Mouse (Mus musculus) intestine, embryonic 15.5 days (tissue): Measurements from ENCODE around the gene Cybb. TPM values are rescaled to one million over a fixed set of nuclear protein-coding genes. Genes with fewer than 3 reads are reported as not detected.
"Not testable (repeated sequence)": the region's sequence is repeated elsewhere in the genome, so short reads cannot be mapped to it uniquely, and the experiment has no call there.

ENCODE experiments used
- ATAC-seq: fragments of 200-750 bp; cut with Nextera tagmentation; 2 replicates; pipeline ENCODE4 v1.8.0; 2017; ENCODE audit warnings: moderate TSS enrichment, moderate library complexity
- H3K27ac ChIP-seq: fragments of 300-500 bp; sonication (generic); 2 replicates; pipeline ENCODE4 v1.5.1; 2015; ENCODE audit warnings: mild to moderate bottlenecking, inconsistent platforms
- H3K27me3 ChIP-seq: fragments of 300-500 bp; sonication (generic); replicated peaks from 2 replicates; pipeline ENCODE4 v1.6.1; 2015; ENCODE audit warnings: inconsistent platforms
- H3K36me3 ChIP-seq: fragments of 300-500 bp; sonication (generic); 2 replicates; pipeline ENCODE4 v1.6.1; 2015; ENCODE audit warnings: inconsistent platforms
- H3K4me1 ChIP-seq: fragments of 300-500 bp; sonication (generic); replicated peaks from 2 replicates; pipeline ENCODE4 v1.6.1; 2015; ENCODE audit warnings: inconsistent platforms
- H3K4me2 ChIP-seq: fragments of 300-500 bp; sonication (generic); replicated peaks from 2 replicates; pipeline ENCODE4 v1.6.1; 2015; ENCODE audit warnings: mild to moderate bottlenecking, inconsistent platforms
- H3K4me3 ChIP-seq: fragments of 300-500 bp; sonication (generic); replicated peaks from 2 replicates; pipeline ENCODE4 v1.5.1; 2015; ENCODE audit warnings: inconsistent platforms
- H3K9ac ChIP-seq: fragments of 300-500 bp; sonication (generic); 2 replicates; pipeline ENCODE4 v1.6.1; 2015; ENCODE audit warnings: inconsistent platforms
- H3K9me3 ChIP-seq: fragments of 300-500 bp; sonication (generic); 2 replicates; pipeline ENCODE4 v1.6.1; 2016; ENCODE audit warnings: inconsistent platforms
- WGBS: fragments of 180-500 bp; shearing (Covaris S2); methylation state at CpG from one replicate; pipeline ENCODE4 v1.1.7; 2015; 5-methylcytosine and 5-hydroxymethylcytosine counted together
- polyA plus RNA-seq: library from polyadenylated mRNA; unstranded; fragments of >200 nt; fragmentation: Nextera tagmentation; extraction: Ambion mirVana; gene quantifications from 2 replicates; pipeline ENCODE4 v1.2.1, GENCODE M21; 2015

Cybb gene
- 3.5 and 4.2 TPM in 2 replicates for polyA plus RNA-seq

- Histone ChIP-seq H3K4me1 (no peaks in the 10 kb centered on the region), H3K27ac (no peak within 1 kb of the TSS), H3K4me3 (no peak within 1 kb of the TSS), H3K4me2 (no peak within 1 kb of the TSS), H3K9ac (no peak within 1 kb of the TSS), H3K27me3 (no peaks in the 10 kb centered on the region), H3K9me3 (no peaks in the 10 kb centered on the region), H3K36me3 (no peaks in the 10 kb centered on the region)
- no peak for ATAC-seq
- WGBS, result 72% methylated on average over 4 of the region's 4 CpGs
These were observed at the start of gene Cybb for GRCm38 (mm10) chrX:9487671-9488070. Gene Cybb, minus strand, starts transcription at chrX:9487771.

- ATAC-seq, result no peak
- Histone ChIP-seq H3K4me2 (no peak overlapping the region), H3K27ac (no peak overlapping the region), H3K9ac (no peak overlapping the region), H3K4me3 (no peak overlapping the region), H3K9me3 (no peaks in the 10 kb centered on the region), H3K36me3 (no peaks in the 10 kb centered on the region), H3K4me1 (no peaks in the 10 kb centered on the region), H3K27me3 (no peaks in the 10 kb centered on the region)
- 92% methylated on average over 3 of the region's 3 CpGs for WGBS
These were observed 49.3 kb upstream of the Cybb start for GRCm38 (mm10) chrX:9536881-9537280.

GRCm38 (mm10) chrX:9519969-9520368, 32.4 kb upstream of the Cybb start:
- not testable (repeated sequence) for H3K36me3 ChIP-seq, H3K4me3 ChIP-seq, H3K4me1 ChIP-seq, H3K9me3 ChIP-seq, H3K27ac ChIP-seq, H3K4me2 ChIP-seq, ATAC-seq, H3K9ac ChIP-seq, H3K27me3 ChIP-seq
- WGBS, result 30% methylated on average over 2 of the region's 2 CpGs

GRCm38 (mm10) chrX:9517531-9517930, 30.0 kb upstream of the Cybb start:
- ATAC-seq, result not testable (repeated sequence)

GRCm38 (mm10) chrX:9475036-9475435, 12.5 kb downstream of the Cybb start:
- not testable (repeated sequence) for H3K4me1 ChIP-seq, H3K4me2 ChIP-seq, H3K27me3 ChIP-seq, H3K9me3 ChIP-seq, H3K27ac ChIP-seq, H3K36me3 ChIP-seq, ATAC-seq, H3K9ac ChIP-seq, H3K4me3 ChIP-seq
- WGBS, result 86% methylated on average over 6 of the region's 6 CpGs

More at GRCm38 (mm10) chrX:9517531-9517930, 30.0 kb upstream of the Cybb start:
- not testable (repeated sequence) for H3K9me3 ChIP-seq, H3K27ac ChIP-seq, H3K36me3 ChIP-seq, H3K4me2 ChIP-seq, H3K4me1 ChIP-seq, H3K4me3 ChIP-seq, H3K9ac ChIP-seq, H3K27me3 ChIP-seq

- Histone ChIP-seq H3K36me3 (no peaks in the 10 kb centered on the region), H3K4me3 (no peak overlapping the region), H3K4me2 (no peak overlapping the region), H3K4me1 (no peaks in the 10 kb centered on the region), H3K27ac (no peak overlapping the region), H3K9ac (no peak overlapping the region), H3K27me3 (no peaks in the 10 kb centered on the region), H3K9me3 (no peaks in the 10 kb centered on the region)
- ATAC-seq, result no peak
These were observed 13.1 kb downstream of the Cybb start for GRCm38 (mm10) chrX:9474440-9474839.

- Histone ChIP-seq H3K9me3 (no peaks in the 10 kb centered on the region), H3K27ac (no peak overlapping the region), H3K9ac (no peak overlapping the region), H3K4me1 (no peaks in the 10 kb centered on the region), H3K27me3 (no peaks in the 10 kb centered on the region), H3K4me2 (no peak overlapping the region), H3K4me3 (no peak overlapping the region), H3K36me3 (no peaks in the 10 kb centered on the region)
- 74% methylated on average over 2 of the region's 2 CpGs for WGBS
- no peak for ATAC-seq
These were observed 13.8 kb downstream of the Cybb start for GRCm38 (mm10) chrX:9473768-9474167.

- Histone ChIP-seq H3K9me3 (no peaks in the 10 kb centered on the region), H3K27me3 (no peaks in the 10 kb centered on the region), H3K9ac (no peak overlapping the region), H3K4me1 (no peaks in the 10 kb centered on the region), H3K4me2 (no peak overlapping the region), H3K36me3 (no peaks in the 10 kb centered on the region), H3K4me3 (no peak overlapping the region), H3K27ac (no peak overlapping the region)
- WGBS, result 52% methylated on average over 3 of the region's 3 CpGs
- no peak for ATAC-seq
These were observed 16.7 kb downstream of the Cybb start for GRCm38 (mm10) chrX:9470811-9471388.

- no peak overlapping the region for H3K4me3 ChIP-seq
- no peaks in the 10 kb centered on the region for H3K27me3 ChIP-seq
- no peak overlapping the region for H3K27ac ChIP-seq
- H3K36me3 ChIP-seq, result no peaks in the 10 kb centered on the region
- no peak overlapping the region for H3K4me2 ChIP-seq
- H3K9me3 ChIP-seq, result no peaks in the 10 kb centered on the region
- H3K9ac ChIP-seq, result no peak overlapping the region
- no peaks in the 10 kb centered on the region for H3K4me1 ChIP-seq
- ATAC-seq, result no peak
These were observed 18.5 kb downstream of the Cybb start for GRCm38 (mm10) chrX:9469100-9469499.

GRCm38 (mm10) chrX:9467020-9467419, 20.6 kb downstream of the Cybb start:
- Histone ChIP-seq H3K27me3 (no peaks in the 10 kb centered on the region), H3K9me3 (no peaks in the 10 kb centered on the region), H3K4me3 (no peak overlapping the region), H3K9ac (no peak overlapping the region), H3K36me3 (no peaks in the 10 kb centered on the region), H3K4me2 (no peak overlapping the region), H3K27ac (no peak overlapping the region), H3K4me1 (no peaks in the 10 kb centered on the region)
- WGBS, result 90% methylated on average over 4 of the region's 4 CpGs
- ATAC-seq, result no peak

GRCm38 (mm10) chrX:9465890-9466289, 21.7 kb downstream of the Cybb start:
- H3K9me3 ChIP-seq, result no peaks in the 10 kb centered on the region
- no peak overlapping the region for H3K27ac ChIP-seq
- H3K9ac ChIP-seq, result no peak overlapping the region
- H3K36me3 ChIP-seq, result no peaks in the 10 kb centered on the region
- no peak for ATAC-seq
- no peak overlapping the region for H3K4me2 ChIP-seq
- 54% methylated on average over 2 of the region's 2 CpGs for WGBS
- H3K4me3 ChIP-seq, result no peak overlapping the region
- H3K4me1 ChIP-seq, result no peaks in the 10 kb centered on the region
- no peaks in the 10 kb centered on the region for H3K27me3 ChIP-seq

- no peak for ATAC-seq
- Histone ChIP-seq H3K9ac (no peak overlapping the region), H3K4me2 (no peak overlapping the region), H3K27ac (no peak overlapping the region), H3K36me3 (no peaks in the 10 kb centered on the region), H3K4me3 (no peak overlapping the region), H3K4me1 (no peaks in the 10 kb centered on the region), H3K27me3 (no peaks in the 10 kb centered on the region), H3K9me3 (no peaks in the 10 kb centered on the region)
- 81% methylated on average over 3 of the region's 3 CpGs for WGBS
These were observed 24.9 kb downstream of the Cybb start for GRCm38 (mm10) chrX:9462671-9463070.

GRCm38 (mm10) chrX:9461399-9461798, 26.2 kb downstream of the Cybb start:
- Histone ChIP-seq H3K4me2 (no peak overlapping the region), H3K4me3 (no peak overlapping the region), H3K27me3 (no peaks in the 10 kb centered on the region), H3K4me1 (no peaks in the 10 kb centered on the region), H3K9ac (no peak overlapping the region), H3K9me3 (no peaks in the 10 kb centered on the region), H3K36me3 (no peaks in the 10 kb centered on the region), H3K27ac (no peak overlapping the region)
- ATAC-seq, result no peak
